Mouse (Mus musculus) frontal cortex, postnatal 10 days (tissue): ENCODE results near the gene Zfp14.

Experiments
- DNase-seq, 2 experiments: peaks; one replicate each; pipeline ENCODE4 v3.0.0; 2022; ENCODE audit warnings: low spot score in 2 of 2, mixed read lengths in 1 of 2

The Zfp14 gene

DNA sequence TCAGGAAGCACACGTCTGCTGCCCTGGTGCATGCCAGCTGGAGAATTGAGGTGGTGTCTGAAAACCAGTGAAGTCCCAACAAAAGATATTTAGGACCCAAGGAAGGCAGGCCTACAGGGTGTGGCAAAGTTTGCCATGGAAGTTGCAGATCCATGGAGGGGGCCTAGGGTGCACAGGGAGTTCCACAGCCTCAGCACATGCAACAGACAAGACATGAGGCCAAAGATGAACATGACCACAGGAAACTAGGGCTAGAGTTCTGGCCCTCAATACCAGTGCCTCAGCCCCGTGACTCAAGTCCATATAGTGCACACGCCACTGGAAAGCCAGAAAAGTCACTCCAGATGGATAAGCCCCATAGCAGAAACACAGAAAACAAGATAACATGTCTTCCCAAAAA lies 22.6 kb downstream of the Zfp14 start:
- DNase-seq = no peak

DNA sequence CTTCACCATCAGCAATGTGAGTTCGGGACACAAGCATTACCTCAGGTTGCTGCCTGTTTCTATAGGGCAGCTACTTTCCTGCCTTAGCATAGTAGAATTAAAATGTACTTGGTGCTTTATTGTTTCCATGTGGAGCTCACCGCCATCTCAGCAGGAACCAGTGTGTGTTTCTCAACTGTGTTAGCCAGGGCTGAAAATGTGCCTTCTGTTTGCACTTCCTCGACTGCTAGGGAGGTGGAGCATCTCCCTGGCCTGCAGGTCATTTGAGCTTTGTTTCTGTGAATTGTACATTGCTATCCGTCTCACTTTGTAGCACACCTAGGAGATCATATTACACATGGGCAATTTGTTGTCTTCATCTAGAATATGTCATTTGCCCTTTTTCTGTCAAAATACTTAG lies 23.8 kb downstream of the Zfp14 start:
- DNase-seq = no peak

DNA sequence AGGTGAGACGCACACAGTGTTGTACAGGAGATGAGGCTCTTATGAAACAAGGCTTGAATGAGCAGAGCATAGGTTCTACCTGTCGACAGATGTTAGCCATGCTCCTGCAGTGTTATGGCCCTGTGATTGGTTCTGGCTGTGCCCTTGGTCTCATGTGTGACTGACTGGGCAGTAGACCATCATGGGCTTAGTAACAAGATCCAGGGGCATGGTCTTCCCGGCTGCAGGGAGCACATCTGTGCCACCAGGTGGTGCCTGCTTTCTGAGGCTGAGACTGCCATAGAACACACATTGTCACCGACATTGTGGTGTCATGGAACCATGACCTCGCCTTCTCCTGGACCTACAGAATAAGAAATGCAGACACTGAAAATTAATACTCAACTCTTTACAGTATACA lies 25.8 kb downstream of the Zfp14 start:
- no peak for DNase-seq

- DNase-seq = no peak
These were observed 27.4 kb downstream of the Zfp14 start for GRCm38 (mm10) chr7:30023800-30024199.

GRCm38 (mm10) chr7:30023324-30023723 lies 27.9 kb downstream of the Zfp14 start:
- DNase-seq = no peak

DNA sequence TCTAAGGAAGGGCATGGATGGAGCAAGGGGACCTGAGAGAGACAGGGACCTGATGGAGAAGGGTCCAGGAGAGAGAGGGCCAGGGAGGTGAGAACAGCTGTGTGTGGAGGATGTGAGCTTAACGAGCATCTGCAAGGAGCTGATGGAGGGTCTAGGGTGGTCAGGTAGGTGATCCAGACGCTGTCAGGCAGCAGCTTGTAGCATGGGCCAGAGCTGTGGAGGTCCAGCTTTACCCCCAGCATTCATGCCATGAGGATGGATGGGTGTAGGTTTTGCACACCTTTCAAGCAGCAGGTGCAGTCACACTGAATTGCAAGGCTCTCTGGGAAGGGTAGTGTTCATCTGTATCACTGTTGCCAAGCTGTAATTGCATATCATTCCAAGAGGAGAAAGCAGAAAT lies 31.6 kb downstream of the Zfp14 start:
- DNase-seq = no peak

DNA sequence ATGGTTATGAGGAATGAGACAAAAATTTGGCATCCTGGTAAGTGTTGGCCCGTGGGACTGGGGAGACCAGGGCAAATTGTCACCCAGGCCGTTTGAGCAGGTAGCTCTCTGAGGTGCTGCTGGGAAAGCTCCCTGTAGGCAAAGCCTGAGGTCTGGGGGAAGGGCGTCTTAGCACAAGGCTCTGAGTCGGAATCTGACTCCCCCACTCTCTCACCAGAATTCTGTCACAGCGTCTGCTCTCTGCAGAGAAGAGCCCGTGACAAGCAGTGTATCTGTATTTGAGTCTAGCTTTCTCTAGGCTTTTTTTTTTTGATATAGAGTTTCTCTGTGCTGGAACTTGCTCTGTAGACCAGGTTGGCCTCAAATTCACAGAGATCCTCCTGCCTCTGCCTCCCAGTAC lies 34.0 kb downstream of the Zfp14 start:
- DNase-seq = no peak

DNA sequence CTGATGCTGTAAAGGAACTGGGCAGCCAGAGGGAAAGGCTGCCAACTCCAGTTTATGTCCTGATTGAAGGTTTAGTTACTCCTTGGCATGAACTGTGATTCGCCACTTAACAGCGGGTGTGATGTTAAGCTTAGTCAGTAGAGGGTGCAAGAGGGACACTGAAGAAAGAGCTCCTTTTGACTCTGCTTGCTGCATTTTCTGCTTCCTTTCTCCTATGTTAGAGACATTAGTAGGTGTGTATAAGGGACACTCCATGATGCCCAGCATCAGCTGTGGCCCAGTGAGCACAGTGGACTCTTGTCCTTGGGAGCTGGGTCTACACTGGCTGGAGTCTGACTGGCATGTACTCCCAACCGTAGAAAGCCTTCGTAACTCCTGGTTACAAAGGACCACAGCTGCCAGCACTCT lies 38.2 kb downstream of the Zfp14 start:
- peak in 1 of 2 experiments; percentile 39 for DNase-seq

DNA sequence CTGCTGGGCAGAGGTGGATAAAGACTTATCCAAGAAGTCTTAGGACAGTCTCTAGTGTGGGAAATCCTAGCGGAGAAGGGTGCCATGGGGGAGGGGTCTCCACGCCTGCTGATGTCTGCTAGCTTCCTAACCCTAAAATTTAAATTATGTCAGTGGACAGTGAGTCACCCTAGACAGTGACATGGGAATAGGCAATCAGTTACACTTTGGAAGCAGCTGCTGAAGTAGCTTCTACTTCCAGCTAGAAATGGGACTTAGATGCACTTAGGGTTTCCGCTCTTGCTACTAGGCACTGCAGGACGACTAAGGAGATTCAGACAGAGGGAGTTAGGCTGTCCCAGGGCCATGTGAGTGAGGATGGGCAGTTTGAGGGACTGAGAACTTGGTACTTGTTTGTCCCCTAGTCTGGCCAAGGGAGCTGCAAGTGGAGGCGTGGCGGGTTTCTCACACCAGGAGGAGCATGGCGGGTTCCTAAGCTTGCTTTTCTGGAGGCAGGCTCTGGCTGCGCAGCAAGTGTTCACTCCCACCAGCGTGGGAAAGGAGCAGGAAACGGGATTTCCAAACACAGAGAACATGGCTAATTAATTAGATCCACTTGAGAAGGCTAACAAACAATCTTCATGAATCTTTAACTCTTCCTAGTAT lies 40.5 kb downstream of the Zfp14 start:
- DNase-seq = no peak

GRCm38 (mm10) chr7:30009321-30010085 lies 41.7 kb downstream of the Zfp14 start:
- peak; percentile 27 to 49 for DNase-seq

GRCm38 (mm10) chr7:30008020-30008690 lies 43.0 kb downstream of the Zfp14 start:
- DNase-seq = no peak

DNA sequence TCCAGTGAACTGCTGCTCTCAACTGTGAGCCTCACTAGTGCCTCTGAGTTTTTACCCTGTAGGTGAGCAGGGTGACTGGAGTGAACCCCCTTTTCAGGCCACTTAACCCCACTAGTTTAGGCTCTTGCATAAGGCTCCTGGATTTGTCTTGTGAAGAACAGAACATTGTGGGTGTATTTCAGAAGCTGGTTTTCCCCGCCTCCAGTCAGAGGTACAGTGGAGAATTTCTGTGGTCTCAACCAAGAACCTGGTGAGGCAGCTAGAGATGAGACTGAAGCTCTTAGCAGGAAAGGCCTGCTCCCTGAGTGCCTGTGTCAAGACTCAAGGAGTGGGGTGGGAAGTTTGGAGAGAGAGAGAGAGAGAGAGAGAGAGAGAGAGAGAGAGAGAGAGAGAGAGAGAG lies 43.6 kb downstream of the Zfp14 start:
- no peak for DNase-seq

DNA sequence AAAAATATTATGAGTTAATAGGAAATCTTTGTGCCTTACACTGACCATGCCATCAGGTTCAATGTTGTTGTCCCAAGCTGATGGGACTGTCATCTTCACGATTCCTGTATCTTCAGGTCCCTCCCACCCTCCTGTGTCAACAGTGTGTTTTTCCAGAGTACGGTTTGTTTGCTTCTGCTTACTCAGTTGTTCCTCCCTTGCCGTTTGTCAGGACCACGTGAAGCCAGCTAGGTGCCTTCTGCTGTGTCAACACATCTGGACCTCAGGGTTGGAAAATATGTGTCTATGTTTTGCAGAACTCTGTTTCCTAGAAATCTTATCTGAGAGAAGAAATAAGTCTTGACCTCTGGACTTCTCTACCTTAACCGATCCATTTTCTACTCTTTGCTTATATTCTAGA lies 50.6 kb downstream of the Zfp14 start:
- no peak for DNase-seq

DNA sequence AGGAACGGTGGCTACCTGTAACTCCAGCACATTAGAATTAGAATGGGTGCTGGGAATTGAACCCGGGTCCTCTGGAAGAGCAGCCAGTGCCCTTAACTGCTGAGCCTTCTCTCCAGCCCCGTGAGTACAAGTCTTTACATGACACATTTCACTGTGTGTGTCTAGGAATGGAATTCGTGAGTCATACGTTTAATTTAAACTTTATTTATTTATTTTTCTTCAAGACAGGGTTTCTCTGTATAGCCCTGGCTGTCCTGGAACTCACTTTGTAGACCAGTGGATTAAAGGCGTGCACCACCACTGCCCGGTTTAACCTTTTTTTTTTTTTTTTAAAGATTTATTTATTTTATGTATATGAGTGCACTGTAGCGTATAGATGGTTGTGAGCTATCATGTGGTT lies 56.0 kb downstream of the Zfp14 start:
- no peak for DNase-seq

DNA sequence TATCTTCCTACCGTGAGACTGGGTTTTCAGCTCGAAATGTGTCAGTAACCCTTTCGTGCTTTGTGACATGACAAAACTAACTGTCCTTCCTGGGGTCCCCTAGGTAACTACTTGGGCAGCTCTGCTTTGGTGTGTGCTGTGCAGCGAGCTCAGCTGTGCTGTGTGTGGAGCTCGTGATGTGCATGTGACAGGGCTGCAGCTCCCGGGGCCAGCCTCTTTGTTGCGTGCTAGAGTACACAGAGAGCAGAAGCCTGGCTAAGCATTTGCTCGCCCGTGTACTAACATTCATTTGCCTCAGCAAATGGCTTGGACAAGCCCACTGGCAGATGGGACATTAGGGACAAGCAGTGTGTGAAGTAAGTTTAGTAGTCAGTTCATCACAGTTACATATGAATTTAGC lies 57.8 kb downstream of the Zfp14 start:
- no peak for DNase-seq

- DNase-seq = no peak
These were observed 58.5 kb downstream of the Zfp14 start for GRCm38 (mm10) chr7:29992698-29993097.

- DNase-seq = no peak
These were observed 62.1 kb downstream of the Zfp14 start for GRCm38 (mm10) chr7:29989031-29989430.

- DNase-seq = no peak
These were observed 63.6 kb downstream of the Zfp14 start for GRCm38 (mm10) chr7:29987551-29987950.
